Mouse (Mus musculus) inflammation-experienced regulatory T-cells, adult 6 months (primary cell): Measurements from ENCODE around the gene Zfp148. TPM values are rescaled to one million over a fixed set of nuclear protein-coding genes. Genes with fewer than 3 reads are reported as not detected.

Source experiments
- ATAC-seq: one replicate; pipeline ENCODE4 v1.8.0; 2017
- polyA plus RNA-seq, 3 experiments: library from polyadenylated mRNA; unstranded; fragments of 100-300 nt; shearing (Covaris generic); gene quantifications; one replicate each; pipeline ENCODE4 v1.2.1; 2017

Gene Zfp148
- polyA plus RNA-seq, 3 experiments from 2014 or later, result 45.9 to 50.1 (median 46.0) TPM

DNA sequence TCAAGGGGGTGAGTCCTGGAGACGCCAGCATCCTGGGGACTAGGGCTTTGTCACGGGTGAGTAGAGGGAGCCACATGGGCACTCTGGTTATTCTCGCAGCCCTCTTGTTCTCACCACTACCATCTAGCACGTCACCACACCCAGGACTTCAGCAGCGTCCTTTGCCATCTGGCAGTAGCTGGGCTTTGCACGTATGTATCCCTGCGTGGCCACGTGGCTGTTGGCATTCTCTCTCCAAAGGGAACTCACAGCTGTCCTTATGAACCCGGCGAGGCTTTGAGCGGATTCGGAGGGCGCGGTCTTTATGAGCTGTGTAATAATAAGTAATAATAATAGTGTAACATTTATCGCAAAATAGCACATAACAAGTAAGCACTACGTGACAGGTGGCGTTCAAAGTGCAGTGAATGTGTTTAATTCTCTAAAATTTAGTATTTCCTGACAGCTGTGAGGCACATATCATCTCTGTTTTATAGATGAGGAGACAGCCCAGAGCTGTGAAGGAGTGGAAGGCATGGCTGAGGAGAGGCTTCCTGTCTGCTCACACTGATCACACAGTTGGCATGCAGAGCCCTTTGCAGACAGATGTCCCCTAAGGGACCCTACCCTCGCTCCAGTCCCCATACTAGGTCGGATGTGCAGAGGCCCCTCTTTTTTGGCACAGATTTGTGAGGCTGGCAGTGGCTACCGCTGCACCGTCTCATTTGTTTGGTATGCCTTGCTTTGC lies 157.0 kb downstream of the Zfp148 start:
- ATAC-seq, result no peak

DNA sequence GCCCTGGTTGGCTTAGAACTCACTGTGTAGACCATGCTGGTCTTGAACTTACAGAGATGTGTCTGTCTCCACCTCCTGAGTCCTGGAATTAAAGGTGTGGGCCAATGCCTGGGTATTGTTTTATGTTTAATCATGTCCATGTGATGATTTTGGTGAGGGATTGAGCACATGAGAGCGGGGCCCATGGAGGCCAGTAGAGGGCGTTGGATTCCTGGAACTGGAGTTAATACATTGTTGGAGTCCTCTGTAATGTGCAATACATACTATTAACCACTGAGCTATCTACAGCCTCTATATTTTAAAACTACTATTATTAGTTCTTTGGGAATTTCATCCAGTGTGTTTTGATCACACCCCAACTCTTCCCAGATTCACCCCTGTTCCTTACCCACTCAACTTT lies 163.7 kb downstream of the Zfp148 start:
- ATAC-seq, result no peak

DNA sequence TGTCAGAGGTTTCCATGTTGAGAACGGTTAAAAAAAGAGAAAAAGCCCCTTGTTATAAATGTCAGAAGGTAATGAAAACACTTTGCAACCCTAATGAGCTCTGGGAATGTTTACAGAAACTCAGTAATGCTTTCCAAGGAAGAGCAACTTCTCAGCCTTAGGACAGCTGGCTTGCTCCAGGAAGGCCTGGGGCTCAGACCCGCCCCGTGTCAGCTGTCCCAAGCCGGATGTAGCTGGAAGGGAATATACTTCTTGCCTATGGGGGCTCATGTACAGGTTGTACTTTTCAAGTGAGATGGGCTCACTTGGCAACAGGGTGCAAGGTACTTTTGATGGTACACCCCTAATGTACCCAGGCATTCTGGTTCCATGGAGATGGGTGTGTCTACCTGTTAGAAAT lies 164.9 kb downstream of the Zfp148 start:
- ATAC-seq, result no peak

DNA sequence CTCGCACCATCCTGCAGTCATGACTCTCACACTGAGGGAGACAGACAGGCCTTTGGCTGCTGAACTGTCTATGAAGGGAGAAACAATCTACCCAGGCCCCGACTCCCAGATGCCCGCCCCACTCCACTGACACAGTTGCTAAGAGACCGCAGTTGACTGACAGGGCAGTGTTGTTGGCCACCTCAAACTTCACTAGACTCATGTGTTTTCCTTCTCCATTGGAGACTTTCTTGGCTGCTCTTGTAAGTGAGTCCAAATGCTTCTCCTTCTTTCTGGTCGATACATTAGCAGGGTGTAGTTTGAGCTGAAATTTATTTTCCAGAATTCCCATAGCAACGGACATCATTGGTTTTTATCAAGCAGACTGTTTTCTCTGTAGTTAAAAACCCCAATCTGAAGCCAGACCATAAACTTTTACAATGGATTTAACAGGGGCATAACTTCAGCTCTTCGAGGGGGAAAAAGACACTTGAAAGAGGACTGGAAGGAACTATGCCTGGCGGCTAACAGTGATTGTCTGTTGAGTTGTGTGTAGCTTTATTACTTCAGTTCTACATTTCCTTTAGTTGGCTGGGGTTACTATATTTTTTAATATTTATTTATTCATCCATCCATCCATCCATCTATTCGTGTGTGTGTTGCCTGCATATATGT lies 173.2 kb downstream of the Zfp148 start:
- no peak for ATAC-seq

Other genes starting within 250 kb of the Zfp148 start
- gene Osbpl11, start 195.8 kb upstream of the Zfp148 start, polyA plus RNA-seq, result 1 to 10 TPM; 5.7 to 8.9 (median 7.8) TPM
- gene Snx4, start 129.4 kb upstream of the Zfp148 start, polyA plus RNA-seq, result 100 to 1,000 TPM in 2 of 3 experiments, 10 to 100 TPM in 1; 87.4 to 113 (median 101) TPM
- gene Slc12a8, start 136.5 kb downstream of the Zfp148 start, polyA plus RNA-seq, result 1 to 10 TPM; 3.4 to 7.0 (median 6.0) TPM